Mouse (Mus musculus): ENCODE results near the gene Lsm10. TPM values are rescaled to one million over a fixed set of nuclear protein-coding genes. Genes with fewer than 3 reads are reported as not detected.

The Lsm10 gene
- total RNA-seq, 2 experiments from 2014 or later: 6.5 to 14.0 TPM

Other genes starting within 250 kb of the Lsm10 start
- gene Csf3r, start 72.1 kb upstream of the Lsm10 start, total RNA-seq (2015; ENCODE audit: low replicate concordance): 74.2 and 86.5 TPM in 2 replicates
- 18.5 and 32.1 TPM in 2 replicates for gene Csf3r, start 72.1 kb upstream of the Lsm10 start, total RNA-seq (2017; ENCODE audit: low replicate concordance)
- 28.2 and 37.1 TPM in 2 replicates for gene Mrps15, start 49.7 kb upstream of the Lsm10 start, total RNA-seq (2015; ENCODE audit: low replicate concordance)
- gene Mrps15, start 49.7 kb upstream of the Lsm10 start, total RNA-seq (2017; ENCODE audit: low replicate concordance): 3.9 and 14.2 TPM in 2 replicates
- gene Oscp1, start 38.1 kb upstream of the Lsm10 start, total RNA-seq (2015; ENCODE audit: low replicate concordance): 1.2 and 3.3 TPM in 2 replicates
- 2.0 and 5.8 TPM in 2 replicates for gene Oscp1, start 38.1 kb upstream of the Lsm10 start, total RNA-seq (2017; ENCODE audit: low replicate concordance)
- gene Stk40, start 7.3 kb downstream of the Lsm10 start, total RNA-seq (2015; ENCODE audit: low replicate concordance): 3.8 and 4.0 TPM in 2 replicates
- gene Stk40, start 7.3 kb downstream of the Lsm10 start, total RNA-seq (2017; ENCODE audit: low replicate concordance): 4.2 TPM in 2 replicates
- not detected in 2 replicates for gene Eva1b, start 51.1 kb downstream of the Lsm10 start, total RNA-seq (2015; ENCODE audit: low replicate concordance)
- not detected in 2 replicates for gene Eva1b, start 51.1 kb downstream of the Lsm10 start, total RNA-seq (2017; ENCODE audit: low replicate concordance)
- not detected in 2 replicates for gene Sh3d21, start 66.9 kb downstream of the Lsm10 start, total RNA-seq (2015; ENCODE audit: low replicate concordance)
- 0.09 and 0.70 TPM in 2 replicates for gene Sh3d21, start 66.9 kb downstream of the Lsm10 start, total RNA-seq (2017; ENCODE audit: low replicate concordance)
- gene Thrap3, start 106.1 kb downstream of the Lsm10 start, total RNA-seq (2015; ENCODE audit: low replicate concordance): 40.5 and 74.0 TPM in 2 replicates
- gene Thrap3, start 106.1 kb downstream of the Lsm10 start, total RNA-seq (2017; ENCODE audit: low replicate concordance): 130 and 133 TPM in 2 replicates
- 3.3 and 7.3 TPM in 2 replicates for gene Map7d1, start 159.7 kb downstream of the Lsm10 start, total RNA-seq (2015; ENCODE audit: low replicate concordance)
- gene Map7d1, start 159.7 kb downstream of the Lsm10 start, total RNA-seq (2017; ENCODE audit: low replicate concordance): 7.7 and 17.0 TPM in 2 replicates
- gene Trappc3, start 165.7 kb downstream of the Lsm10 start, total RNA-seq (2015; ENCODE audit: low replicate concordance): 8.3 and 12.7 TPM in 2 replicates
- gene Trappc3, start 165.7 kb downstream of the Lsm10 start, total RNA-seq (2017; ENCODE audit: low replicate concordance): 10.7 and 14.2 TPM in 2 replicates
- not detected in 2 replicates for gene Col8a2, start 190.2 kb downstream of the Lsm10 start, total RNA-seq (2015; ENCODE audit: low replicate concordance)
- not detected in 2 replicates for gene Col8a2, start 190.2 kb downstream of the Lsm10 start, total RNA-seq (2017; ENCODE audit: low replicate concordance)
- 0.77 and 2.1 TPM in 2 replicates for gene Adprhl2, start 225.1 kb downstream of the Lsm10 start, total RNA-seq (2015; ENCODE audit: low replicate concordance)
- gene Adprhl2, start 225.1 kb downstream of the Lsm10 start, total RNA-seq (2017; ENCODE audit: low replicate concordance): 4.3 and 4.6 TPM in 2 replicates
- not detected in 2 replicates for gene Tekt2, start 229.1 kb downstream of the Lsm10 start, total RNA-seq (2015; ENCODE audit: low replicate concordance)
- not detected in 2 replicates for gene Tekt2, start 229.1 kb downstream of the Lsm10 start, total RNA-seq (2017; ENCODE audit: low replicate concordance)

Data from erythroblast, adult 5-6 weeks (primary cell).